Mouse (Mus musculus) lung, adult 18-20 months (tissue): Measurements from ENCODE around the gene 4921536K21Rik.
A peak's percentile ranks its signal among the peaks of the same experiment; 100 is the strongest.

Experiments
- DNase-seq, 2 experiments: peaks; one replicate each; pipeline ENCODE4 v3.0.0; 2022; ENCODE audit warnings: mixed read lengths in 2 of 2

Gene 4921536K21Rik

DNA sequence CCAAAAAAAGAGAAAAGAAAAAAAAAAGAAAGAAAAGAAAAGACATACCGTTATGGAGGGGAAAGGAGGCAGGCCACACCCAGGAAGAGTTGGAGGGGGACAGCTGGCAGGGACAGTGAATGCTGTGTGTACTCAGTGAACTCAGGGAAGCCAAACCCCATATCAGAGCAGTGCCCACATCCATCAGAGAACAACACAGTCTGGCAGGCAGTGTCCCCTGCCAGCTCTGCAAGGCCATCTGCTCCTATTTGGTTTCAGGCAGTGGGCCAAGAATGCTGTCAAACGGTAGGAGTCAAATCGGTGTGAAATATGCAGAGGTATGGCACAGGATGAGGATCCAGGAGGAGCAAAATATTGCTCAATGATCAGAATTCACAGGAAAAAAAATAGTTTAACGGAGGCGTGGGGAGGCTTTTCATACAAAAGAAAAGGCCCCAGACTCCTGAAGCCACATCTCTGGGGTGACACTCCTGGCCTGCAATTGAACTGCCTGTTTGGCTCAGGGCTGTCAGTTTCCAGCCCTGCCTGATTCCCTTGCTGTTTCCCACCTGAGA lies 41.3 kb downstream of the 4921536K21Rik start:
- peak in 1 of 2 experiments; percentile 10 for DNase-seq

DNA sequence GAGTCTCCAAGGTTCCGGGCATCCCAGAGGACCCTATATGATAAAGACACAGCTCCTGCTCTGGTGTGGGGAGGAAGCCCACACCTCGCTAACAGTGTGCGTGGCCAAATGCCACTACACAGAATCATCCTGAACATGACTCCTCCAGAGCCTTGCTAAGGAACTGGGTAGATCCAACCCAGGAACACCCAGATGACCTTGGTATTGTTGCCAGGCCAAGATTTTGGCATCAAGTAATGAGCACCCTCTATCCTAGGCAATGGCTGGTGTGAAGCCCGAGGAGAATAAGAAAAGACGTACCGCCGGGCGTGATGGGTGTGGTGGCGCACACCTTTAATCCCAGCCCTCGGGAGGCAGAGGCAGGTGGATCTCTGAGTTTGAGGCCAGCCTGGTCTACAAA lies 41.9 kb downstream of the 4921536K21Rik start:
- DNase-seq: no peak

DNA sequence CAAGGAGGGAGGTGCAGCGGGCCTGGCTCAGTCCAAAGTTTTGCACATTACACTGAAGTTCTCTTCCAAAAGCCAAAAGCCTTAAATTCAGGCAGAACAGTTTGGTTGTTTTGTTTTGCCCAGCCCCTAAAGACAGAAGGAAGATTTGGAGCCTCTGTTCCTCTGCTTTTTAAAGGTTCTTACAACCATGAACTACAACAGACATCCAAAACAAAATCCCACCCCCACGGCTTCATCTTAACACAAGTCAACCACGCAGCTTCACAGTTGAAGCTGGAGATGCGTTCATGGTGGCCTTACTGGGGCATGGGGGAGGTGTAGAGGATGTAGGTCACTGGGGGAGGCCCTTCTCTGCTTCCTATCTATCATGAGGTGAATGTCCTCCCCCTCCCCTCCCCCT lies 43.0 kb downstream of the 4921536K21Rik start:
- DNase-seq: no peak

DNA sequence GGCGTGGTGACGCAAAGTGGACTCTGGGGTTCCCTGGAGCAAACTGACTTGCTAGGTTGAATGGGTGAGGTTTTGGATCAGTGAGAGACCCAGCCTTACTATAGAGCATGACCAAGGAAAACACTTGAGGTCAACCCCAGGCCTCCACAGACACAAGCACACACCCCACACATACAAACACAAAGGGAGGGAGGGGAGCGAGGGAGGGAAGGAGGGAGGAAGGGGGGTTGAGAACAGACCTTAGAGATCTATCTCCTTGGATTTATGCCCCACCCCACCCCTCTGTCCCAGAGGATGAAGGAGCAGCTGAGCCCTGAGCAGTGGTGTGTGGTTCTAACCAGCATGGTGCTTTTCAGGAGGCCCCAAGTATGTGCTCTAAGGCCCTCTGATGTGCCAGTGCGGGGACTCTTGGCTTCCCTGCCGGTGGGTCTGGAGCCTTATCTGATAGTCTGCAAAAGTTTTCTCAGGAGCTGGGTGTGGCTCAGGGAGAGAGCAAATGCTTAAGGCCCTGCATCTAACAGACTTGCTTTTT lies 44.1 kb downstream of the 4921536K21Rik start:
- DNase-seq: no peak

DNA sequence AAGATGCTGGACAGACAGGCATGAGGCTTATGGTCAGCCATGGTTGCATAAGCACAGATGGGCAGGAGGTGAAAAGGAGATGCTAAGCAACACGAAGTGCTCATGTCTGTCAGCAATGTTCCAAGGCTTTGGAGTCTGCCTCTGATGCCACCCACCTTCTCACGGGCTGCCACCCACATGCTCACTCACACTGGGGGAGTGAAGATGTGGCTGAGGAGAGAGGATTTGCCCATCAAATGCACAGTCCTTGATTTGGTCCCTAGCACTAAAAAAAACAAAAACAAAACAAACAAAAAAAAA lies 44.6 kb downstream of the 4921536K21Rik start:
- DNase-seq: no peak

DNA sequence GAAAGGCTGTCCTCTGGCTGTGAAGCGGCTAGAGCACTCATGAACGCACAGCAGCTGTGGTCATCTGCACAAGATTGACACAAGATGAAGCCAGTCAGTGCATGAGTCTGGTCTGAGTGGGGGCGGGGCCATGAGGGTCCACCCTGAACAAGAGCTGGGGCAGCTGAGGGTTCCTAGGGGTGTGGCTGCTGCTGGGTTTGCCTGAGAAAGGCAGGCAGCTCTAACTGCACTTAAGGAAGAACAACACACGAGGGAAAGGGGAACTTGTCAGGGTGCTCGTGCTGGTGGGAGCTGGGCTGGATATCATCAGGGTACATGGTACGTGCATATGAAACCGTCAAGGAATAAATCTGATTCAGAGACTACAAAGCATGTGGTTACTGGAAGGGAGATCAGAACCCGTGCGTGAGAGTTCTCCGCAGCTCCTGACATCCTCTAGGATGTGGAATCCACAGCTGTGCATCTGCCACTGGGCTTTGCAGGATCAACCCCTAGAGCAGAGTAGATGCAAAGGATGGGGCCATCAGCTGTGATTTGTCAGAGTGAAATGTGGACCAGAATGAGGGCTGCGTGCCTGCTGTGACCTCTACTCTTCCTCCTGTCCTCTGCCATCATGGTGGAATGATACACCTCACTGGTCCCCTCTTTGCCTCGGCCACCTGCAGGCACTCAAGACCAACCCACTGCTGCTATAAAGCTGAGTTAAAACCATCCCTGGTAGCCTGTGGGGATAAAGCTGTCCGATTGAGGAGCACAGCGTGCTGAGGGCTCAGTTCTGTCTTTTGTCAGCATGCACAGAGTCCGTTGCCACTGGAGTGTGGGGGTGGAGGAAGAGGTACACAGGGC lies 45.2 kb downstream of the 4921536K21Rik start:
- DNase-seq: no peak

DNA sequence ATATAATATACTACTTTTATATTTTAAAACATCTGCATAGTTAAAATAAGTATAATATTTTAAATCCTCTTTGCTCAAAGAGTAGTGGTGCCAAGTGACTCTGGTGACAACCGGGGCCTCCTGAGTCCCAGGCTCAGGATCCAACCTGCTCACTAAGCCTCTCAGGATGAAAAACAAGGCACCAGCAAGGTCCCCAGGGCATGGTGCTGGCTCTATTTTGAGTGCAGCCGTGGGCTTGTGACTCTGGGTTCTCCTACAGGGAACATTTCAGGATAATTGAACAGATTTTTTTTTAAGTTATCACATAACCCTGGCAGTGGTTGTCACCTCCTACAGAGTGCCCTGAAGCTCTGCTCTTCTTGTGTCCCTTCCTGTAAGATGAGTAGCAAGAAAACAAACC lies 48.5 kb downstream of the 4921536K21Rik start:
- no peak for DNase-seq

DNA sequence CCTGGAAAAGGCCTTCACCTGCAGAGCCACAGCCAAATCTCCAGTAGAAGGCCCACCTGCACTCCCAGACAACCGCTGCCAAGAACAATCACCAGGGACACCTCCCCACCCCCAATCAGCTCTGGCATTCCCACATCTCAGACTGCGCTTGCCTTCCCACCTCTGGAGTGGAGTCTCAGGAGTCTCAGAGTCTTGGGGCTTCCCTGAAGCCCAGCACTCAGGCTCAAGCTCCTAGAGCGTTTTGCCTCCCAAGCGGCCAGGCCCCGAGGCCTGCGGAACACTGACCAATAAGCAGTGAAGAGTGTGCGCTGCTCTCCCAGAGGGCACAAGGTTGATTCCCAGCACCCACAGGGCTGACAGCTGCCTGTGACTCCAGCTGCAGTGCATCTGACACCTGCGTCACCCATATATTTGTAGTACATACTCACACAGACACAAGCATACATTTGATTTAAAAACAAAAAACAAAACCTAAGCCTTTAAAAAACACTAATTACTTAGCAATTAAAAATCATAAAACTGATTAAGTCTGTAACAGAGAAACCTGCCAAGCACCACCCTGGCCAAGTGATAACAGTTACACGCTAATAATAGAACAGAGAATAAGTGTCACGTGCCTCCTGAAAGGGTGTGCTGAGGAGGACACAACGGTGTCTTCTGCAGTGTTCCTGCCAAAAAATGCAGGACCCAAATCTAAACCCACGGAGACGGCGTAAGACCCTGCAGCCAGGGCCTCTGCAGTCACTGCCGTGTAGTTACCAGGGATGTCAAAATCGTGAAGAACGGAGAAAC lies 50.8 kb downstream of the 4921536K21Rik start:
- DNase-seq: no peak
